Mouse (Mus musculus) adrenal gland, postnatal 10 days (tissue): ENCODE measurements around the gene Agpat2. TPM values are rescaled to one million over a fixed set of nuclear protein-coding genes. Genes with fewer than 3 reads are reported as not detected.

Experiments used
- DNase-seq: peaks from one replicate; pipeline ENCODE4 v3.0.0; 2021; ENCODE audit warnings: mixed read lengths
- long read RNA-seq, 2 experiments: library from polyadenylated mRNA; stranded (forward); transcript quantifications; one replicate each; pipeline ENCODE4 v2.0.0; 2021
- total RNA-seq, 2 experiments: library from RNA; stranded (reverse); gene quantifications; 2 replicates each; pipeline ENCODE4 v1.2.3; 2021

Agpat2 gene
- 100 to 1,000 TPM; 333 to 433 TPM for total RNA-seq
- long read RNA-seq, experiment 1, transcript Agpat2-201 (6 exons, 1,489 nt) = major isoform, 1,031 of 1,234 reads
- long read RNA-seq, experiment 1, transcript Agpat2-202 (6 exons, 1,273 nt) = minor isoform, 29 of 1,234 reads
- long read RNA-seq, experiment 1, transcript Agpat2-203 (5 exons, 1,145 nt) = minor isoform, 22 of 1,234 reads
- long read RNA-seq, experiment 1, partial matches to known transcripts = 83 of 1,234 reads
- long read RNA-seq, experiment 1, other reads (novel, unspliced or antisense) = 69 of 1,234 reads
- long read RNA-seq, experiment 2, transcript Agpat2-202 (6 exons, 1,273 nt) = minor isoform, 37 of 737 reads
- long read RNA-seq, experiment 2, transcript Agpat2-201 (6 exons, 1,489 nt) = major isoform, 569 of 737 reads
- long read RNA-seq, experiment 2, transcript Agpat2-203 (5 exons, 1,145 nt) = minor isoform, 20 of 737 reads
- long read RNA-seq, experiment 2, partial matches to known transcripts = 104 of 737 reads
- long read RNA-seq, experiment 2, other reads (novel, unspliced or antisense) = 7 of 737 reads

DNA sequence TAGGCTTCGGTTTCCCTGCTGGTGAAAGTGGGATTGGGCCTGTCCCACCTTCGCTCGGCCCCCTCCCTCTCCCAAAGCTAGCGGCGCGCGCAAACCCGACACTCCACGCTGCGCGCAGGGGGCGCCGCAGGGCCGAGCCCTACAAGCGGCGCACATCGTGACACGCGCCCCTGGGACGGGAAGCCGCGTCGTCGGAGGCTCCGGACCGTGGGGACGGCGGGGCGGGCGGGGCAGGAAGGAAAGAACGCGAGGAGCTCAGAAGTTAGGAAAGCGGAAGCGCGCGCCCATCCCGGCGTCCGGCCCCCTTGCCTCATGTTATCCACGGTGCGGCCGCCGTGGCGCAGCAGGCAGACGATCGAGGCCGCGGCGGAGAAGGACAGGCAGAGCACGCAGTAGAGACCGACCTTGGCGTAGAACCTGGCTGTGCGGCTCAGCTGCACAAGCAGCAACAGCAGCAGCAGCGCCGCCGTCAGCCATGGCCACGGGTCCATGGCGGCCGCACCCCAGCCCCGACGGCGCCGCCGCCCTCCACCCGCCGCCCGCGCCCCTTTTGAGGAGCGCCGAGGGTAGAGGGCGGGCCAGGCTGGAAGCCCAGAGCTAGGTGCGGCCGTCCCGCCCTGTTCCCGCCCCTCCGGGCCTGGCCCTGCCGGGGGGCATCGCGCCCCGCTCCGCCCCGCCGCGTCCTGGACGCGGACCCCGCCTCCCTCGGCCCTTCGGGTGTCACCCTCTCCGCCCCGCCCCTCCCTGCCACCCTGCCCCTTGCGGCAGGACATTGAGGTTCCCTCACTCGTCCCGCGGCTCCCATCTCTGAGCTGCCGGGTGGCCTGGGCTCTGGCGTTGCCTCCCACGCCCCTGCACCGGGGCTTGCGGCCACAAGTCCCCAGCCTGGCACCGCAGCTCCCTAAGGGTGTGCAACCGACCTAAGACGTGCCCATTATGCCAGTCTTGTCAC lies at the start of gene Agpat2:
Agpat2 (minus strand) TSS at position 698 of the 952 bp plus-strand sequence.
- peak; percentile 95 for DNase-seq

DNA sequence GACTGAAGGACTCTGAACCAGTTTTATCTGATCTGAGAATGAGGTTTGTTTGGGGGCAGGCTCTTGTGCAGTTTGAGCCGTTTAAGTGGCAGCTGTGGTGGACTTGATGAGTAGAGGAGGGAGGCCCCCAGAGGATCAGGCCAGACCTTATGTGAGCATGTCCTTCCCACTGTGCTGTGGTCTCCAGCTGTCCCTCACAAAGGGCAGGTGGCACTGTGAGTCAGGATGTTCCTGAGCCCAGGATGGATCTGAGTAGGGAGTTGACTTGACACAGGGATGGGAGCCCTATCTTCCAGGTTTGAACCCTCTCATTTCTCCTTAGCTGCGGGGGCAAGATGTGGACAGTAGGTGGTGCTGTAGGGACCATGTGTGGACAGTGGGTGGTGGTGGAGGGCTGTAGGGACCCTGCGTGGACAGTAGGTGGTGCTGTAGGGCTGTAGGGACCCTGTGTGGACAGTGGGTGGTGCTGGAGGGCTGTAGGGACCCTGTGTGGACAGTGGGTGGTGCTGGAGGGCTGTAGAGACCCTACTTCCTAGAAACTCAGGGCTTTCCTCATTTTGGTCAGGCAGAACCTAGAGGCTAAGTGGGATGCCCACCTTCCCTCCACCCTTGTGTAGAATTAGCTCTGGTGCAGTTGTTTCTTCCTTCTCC lies 42.6 kb upstream of the Agpat2 start:
- peak; percentile 80 for DNase-seq

DNA sequence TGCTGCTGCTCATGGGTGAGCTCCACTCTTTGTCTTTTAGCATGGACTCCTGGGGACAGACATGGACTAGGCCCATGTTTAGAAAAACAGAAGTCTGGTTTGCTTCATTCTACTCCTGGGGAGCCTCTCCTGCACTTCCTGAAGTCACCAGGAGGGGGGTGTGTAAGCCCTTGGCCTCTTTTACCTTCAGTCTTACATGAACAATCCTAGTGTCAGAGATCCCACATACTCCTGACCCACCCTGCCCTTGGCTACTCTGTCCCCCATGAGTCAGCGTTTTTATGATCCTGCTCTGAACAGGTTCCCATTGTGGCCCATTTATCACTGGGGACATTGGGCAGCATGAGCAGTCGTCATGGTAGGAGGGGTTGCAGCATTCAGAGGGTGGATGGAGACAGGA lies 39.7 kb upstream of the Agpat2 start:
- peak; percentile 61 for DNase-seq

DNA sequence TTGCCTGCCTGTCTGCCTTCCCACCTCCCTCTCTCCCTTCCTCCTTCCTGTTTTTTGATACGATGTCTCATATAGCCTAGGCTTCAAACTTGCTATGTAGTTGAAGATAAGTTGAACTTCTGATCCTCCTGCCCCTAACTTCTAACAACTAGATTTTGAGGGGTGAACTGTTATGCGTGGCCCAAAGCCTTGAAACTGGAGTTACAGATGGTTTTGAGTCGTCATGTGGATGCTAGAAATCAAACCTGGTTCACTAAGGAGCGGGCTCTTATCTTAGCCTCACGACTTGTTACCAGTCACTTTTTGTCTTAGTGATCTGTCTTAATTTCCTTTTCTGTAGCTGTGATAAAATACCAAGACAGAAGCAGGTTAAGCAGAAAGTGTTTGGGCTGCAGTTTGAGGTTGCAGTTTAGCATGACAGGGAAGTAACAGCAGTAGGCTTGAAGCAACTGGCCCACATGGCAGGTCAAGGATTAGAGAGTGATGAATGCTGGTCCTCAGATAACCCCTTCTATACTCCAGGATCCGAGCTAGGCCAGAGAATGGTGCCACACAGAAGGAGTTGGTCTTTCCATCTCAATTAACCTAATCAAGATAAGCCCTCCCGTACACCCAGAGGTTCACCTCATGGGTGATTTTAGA lies 36.9 kb upstream of the Agpat2 start:
- no peak for DNase-seq

DNA sequence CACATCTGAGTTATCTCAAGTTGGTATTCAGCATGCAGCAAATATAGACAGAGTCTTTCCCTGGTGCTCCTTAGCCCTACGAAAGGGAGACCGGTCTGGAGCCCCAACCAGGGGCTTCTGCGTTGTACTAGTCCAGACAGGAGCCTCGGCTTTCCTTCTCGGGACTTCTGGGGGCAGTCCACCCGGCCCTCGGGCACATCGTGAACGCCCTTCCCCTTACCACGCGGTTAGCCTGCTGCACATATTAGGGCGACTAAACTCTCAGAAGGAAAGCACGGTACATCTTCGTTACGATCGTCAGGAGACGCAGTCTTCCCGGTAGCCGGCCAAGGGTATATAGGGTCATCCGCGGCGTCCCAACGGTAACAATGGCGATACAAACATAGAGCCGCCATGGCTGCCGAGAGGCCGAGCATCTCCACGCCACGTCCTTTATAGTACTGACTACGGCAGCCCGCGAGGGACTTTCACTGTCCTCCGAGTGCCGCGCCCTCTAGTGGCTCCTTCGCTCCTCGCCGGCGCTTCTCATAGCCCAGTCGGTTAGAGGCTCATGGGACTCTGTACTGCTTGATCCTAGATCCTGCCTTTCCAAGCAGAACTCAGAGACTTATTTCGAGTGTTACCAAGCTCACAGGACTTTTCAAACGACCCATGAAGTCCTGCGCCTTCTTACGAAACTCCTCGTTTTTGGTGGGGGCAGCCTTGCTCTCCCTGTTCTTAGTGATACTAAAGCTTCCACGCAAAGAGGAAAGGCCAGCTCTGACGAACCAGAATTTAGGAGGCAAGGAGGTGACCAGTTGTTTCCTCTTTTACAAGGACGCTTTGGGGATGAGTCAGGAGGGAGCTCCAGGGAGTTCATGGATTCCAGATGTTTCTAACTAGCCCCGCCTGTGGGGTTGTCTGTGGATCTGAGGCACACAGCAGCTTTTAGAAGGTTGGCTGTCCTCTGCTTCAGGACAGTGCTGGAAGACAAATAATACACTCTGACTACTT lies 35.9 kb upstream of the Agpat2 start:
- DNase-seq = peak; percentile 99

DNA sequence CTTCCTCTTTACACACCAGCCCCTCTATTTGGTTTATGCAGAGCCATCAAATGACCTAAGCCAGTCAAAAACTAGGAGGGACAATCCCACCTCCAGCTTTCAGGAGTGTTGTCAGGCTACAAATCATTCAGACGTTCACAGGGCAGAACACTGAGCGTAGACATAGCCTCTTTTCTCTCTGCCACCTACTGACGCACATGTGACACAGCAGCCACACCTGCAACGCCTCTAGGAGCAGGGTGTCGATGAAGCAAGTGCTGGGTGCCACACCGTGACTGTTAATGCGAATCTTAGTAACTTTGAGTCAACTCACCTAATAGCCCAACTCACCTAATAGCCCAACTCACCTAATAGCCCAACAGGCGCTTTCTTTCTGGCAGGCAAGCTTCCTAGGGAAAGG lies 34.9 kb upstream of the Agpat2 start:
- DNase-seq = peak; percentile 52

DNA sequence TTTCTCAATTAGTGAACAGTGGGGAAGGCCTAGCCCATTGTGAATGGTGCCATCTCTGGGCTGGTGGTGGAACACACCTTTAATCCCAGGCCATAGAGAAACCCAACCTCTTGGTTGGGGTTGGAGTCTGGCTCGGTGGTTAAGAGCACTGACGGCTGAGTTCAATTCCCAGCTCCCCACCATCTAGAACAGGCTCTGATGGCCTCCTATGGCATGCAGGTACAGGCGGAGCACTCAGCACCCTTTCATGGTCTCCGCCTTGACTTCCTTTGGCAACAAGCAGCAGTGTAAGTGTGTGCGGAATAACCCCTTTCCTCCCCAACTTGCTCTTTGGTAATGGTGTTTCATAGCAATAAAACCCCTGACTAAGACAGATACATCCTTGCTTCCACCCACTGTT lies 34.4 kb upstream of the Agpat2 start:
- no peak for DNase-seq

DNA sequence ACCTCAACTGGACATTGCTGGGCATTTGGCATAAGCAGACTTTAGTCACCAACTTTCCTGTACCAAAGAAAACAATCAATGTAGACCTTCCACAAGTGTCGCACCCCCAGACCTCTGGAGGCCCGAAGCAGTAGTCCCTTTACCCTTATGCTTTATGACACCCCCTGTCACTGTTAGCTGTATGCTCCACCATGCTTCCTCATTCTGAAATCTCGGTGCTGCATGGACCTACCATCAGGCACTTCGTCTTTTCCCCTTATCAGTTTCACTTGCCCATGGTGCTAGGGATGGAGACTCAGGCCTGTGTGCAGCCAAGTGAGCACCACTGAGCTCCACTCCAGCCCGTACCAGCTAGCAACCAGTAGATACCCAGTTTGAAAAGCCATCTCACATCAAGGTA lies 33.8 kb upstream of the Agpat2 start:
- DNase-seq = no peak

DNA sequence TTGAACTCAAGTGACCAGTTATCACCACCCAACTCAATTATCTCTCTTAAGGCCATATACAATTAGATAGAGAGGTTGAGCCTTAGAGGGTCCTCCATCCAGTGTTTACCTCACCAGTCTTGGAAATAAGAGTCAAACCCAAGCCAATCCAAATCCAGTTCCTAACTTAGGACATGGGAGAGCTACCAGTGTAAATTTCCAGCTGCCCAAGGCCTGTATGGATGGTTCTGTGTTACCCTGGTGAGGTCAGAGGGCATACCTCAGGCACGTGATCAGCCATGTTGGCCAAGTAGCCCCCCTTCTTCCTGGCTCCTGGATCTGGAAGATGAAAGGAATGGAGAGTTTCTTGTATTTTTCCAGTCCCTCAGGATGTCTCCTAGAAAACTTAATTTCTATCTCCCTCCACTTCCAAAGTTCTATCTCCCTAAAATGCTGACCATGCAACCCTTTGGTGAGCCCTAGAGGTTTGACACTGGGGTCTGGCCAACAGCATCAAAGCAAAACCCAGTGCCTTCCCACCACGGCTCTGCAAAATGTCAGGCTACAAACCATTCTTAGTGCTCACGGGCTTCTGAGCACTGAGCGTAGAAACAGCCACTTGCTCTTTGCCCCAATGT lies 33.2 kb upstream of the Agpat2 start:
- no peak for DNase-seq

DNA sequence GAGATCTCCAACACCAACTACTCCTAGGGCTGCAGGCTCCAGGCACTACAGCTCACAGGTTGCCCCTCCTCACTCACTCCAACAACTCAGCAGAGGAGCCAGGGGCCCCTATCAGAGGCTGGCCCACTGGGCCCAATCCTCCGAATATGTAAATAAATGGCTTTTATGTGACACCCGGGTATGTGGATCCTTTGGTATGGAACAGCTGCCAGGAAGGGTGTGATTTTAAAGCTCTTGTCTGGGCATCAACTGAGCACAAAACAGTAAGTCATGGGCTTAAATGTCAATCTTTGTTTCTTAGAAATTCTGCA lies 32.1 kb upstream of the Agpat2 start:
- no peak for DNase-seq

DNA sequence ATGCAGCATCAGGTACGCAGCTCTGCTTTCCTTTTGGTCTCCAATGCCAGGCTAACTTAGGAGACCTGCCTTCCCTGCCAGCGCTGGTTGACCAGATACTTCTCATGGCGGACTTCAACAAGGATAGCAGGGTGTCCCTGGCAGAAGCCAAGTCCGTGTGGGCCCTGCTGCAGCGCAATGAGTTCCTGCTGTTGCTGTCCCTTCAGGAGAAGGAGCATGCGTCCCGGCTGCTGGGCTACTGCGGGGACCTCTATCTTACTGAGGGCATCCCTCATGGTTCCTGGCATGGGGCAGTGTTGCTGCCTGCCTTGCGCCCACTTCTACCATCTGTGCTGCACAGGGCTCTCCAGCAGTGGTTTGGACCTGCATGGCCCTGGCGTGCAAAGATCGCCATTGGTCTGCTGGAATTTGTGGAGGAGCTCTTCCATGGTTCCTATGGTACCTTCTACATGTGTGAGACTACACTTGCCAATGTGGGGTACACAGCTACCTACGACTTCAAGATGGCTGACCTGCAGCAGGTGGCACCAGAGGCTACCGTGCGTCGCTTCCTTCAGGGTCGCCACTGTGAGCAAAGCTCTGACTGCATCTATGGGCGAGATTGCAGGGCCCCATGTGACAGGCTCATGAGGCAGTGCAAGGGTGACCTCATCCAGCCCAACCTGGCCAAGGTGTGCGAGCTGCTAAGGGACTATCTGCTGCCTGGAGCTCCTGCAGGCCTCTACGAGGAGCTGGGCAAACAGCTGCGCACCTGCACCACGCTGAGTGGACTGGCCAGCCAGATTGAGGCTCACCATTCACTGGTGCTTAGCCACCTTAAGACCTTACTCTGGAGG lies 31.5 kb upstream of the Agpat2 start:
- DNase-seq = no peak

DNA sequence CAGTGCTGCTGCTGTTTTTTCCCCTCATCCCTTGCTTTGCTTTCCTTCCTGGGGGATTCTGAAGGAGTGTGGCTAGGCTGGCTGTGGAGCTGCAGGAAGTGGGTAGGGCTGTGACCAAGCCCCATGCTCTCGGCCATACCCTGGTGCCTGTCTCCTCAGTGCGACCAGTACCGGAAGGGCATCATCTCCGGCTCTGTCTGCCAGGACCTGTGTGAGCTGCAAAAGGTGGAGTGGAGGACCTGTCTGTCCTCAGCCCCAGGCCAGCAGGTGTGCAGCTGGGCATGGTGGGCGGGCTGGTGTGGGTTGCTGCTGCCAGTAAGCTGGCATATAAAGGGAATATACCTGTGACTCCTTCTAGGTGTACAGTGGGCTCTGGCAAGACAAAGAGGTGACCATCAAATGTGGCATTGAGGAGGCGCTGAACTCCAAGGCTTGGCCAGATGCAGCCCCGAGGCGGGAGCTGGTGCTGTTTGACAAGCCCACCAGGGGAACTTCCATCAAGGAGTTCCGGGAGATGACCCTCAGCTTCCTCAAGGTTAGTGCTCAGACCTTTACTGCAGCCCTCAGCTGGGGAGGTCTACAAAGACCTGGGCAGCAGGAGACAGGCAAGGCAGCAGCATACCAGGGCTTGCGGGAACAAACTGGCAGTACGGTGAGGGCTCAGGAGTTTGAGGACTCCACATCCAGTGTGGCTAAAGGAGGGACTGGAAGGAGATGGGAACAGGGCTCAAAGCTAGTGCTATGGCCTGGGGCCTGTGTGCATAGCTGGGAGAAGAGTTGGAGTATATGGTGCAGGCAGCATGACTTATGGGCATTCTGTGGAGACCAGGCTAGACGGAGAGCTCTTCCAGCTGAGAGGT lies 30.6 kb upstream of the Agpat2 start:
- no peak for DNase-seq

DNA sequence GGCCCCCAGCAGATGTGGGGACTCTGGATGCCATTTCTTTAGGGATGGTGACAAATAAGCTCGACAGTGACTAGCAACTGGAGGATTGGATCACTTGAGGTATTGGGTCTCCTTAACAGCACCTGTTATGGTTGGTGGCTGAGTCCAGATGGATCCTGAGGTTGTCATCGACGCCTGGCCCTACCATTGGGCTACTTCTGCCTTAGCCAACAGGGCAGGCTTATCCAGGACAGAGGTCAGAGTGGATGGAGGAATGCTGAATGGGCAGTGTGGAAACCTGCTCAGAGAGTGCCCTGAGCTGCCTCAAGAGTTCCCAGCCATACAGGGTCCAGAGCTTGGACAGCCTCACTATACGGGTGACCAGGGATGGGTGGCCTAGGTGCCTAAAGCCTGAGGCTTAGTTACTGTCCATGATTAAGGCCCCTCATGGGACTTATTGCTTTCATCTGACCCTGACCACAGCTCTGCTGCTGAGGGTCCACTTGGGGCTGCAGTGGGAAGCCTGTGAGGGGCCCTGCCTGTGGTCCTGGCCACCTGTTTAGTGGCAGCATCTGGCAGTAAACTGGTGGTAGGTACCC lies 29.8 kb upstream of the Agpat2 start:
- DNase-seq = no peak

DNA sequence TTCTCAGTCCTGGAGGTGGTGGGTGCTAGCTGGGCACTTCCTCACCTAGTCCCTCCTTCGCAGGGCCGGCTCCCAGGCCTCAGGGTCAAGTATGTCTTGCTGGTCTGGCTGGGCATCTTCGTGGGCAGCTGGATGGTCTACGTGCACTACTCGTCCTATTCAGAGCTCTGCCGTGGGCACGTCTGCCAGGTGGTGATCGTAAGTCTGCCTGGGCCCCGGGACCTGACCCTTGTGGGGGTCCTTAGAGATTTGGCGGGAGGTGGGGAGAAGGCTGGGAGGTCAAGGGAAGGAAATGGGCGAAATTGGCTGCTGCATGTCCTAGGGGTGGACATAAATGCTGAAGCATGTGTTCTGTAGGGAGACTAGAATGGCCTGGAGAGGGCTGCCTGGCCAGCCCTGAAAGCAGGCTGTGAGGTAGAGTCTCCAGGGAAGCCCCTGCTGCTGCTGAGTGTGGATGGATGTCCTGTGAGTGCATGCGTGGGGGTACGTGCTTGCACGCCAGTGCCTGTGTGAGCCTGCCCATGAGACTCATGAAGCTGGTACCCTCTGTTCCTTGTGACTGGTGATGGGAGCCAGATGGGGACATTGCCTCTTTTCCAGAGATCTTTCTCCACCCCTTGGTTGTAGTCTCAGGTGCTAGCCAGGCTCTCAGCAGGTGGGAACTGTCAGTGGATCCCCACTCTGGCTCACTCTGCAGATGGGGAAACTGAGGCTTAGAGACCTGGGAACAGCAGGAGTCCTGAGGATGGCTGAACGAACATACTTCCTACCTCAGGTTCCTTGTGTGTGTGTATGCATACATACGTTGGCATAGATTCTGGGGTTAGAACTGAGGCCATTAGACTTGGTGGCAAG lies 28.6 kb upstream of the Agpat2 start:
- DNase-seq = no peak

DNA sequence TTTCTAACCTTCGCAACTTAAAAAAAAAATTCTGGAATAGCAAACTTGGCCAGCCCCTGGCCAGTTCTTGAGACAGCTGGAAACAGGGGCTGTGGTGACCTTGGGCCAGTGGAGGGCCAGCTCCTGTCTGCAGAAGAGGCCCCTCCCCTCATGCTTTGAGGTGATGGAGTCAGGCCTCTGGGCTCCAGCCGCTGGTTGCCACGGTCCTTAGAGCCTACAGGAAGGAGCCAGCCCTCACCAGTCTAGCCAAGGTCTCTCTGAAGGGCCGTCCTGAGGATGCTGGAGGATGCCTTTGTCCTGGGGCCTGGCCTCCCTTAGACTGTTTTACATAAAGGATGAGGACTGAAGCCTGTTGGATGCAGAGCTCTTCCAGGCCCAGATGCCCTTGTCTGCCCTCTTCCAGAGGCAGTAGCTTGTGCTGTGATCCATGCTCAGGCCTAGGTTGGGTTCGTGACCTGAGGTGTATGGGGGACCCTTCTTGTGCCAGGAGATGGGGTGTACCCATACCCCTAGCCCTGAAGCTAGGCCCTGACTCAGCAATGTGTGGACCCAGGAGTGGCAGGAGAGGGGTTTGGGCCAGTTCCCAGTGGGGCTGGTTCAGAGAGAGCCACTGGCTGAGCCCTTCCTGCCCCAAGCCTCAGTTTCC lies 24.7 kb upstream of the Agpat2 start:
- no peak for DNase-seq

DNA sequence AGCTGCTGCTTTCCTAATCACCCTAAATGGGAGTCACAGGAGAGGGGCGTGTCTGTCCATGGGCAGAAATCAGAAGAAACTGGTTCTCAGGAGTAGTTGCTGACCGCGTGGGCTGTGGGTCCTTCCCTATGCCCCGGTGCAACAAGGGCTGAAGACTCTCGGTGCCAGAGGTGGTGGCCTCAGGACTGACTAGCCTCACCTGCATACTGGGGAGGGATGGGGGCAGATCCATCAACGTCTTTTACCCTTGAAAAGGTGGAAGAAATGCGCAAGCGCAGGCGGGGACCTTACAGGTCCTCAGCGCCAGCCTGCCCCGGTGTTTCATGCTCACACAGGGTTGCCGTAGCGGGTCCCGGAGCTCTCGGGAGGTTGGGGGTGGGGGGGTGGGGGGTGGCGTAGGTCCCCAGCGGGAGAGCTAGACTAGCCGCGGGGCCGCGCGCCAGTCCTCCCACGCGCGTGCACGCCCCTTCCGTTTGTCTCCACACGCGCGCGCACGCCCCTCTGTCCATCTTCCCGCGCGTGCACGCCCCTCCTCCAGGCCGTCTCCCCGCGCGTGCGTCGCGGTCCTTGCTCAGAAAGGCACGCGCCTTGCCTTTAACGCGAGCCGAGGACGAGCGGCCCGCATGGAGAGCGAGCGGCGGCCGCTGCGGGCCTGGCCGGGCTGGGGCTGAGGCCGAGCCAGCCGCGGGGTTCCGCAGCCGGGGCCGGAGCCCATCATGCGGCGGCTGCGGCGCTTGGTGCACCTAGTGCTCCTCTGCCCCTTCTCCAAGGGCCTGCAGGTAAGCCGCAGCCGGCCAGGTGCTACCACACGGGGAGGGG lies 23.9 kb upstream of the Agpat2 start, which contains the start of gene Fam69b:
Fam69b (plus strand) TSS at position 537 of the 819 bp plus-strand sequence.
- peak; percentile 82 for DNase-seq
